Mouse (Mus musculus) thymus, postnatal 14 days (tissue): ENCODE measurements at regions not wholly inside any gene's neighbourhood (a gene's known extent, or its start where the extent isn't known, plus 50 kb on each side); places are given as distances from the start of the nearest gene placed in this dataset.

Experiments used
- DNase-seq: peaks from one replicate; pipeline ENCODE4 v3.0.0; 2021

DNA sequence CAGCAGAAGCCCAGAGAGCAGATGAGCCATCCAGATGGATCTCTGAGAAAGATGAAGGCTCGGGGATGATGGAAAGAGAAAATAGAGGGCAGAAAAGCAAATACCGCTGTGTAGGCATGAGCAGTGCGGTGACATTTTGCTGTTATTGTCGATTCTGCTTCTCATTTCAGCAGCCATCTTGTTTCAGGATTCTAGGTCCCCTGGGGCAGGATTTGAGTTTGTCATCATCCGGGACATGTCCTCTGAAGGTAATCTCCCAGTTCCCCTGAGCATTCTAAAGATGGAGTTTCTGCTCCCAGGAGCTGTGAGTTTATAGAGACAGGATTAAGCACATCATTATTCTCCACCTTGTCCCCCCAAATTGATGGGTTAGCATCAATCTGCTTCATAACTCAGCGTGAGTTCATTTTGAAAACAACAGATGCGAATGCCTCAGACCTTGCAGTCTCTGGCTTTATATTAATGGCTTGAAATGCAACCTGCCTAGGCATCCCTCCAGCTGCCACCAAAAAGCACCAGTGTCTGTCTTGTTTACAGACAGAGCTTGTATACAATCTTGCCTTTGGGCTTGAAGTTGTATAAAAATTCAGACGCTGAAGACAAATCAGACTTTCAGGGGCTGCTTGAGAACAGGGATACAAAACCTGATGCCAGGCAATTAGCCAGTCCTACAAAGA is 128.6 kb upstream of the Foxa2 start:
- no peak for DNase-seq

DNA sequence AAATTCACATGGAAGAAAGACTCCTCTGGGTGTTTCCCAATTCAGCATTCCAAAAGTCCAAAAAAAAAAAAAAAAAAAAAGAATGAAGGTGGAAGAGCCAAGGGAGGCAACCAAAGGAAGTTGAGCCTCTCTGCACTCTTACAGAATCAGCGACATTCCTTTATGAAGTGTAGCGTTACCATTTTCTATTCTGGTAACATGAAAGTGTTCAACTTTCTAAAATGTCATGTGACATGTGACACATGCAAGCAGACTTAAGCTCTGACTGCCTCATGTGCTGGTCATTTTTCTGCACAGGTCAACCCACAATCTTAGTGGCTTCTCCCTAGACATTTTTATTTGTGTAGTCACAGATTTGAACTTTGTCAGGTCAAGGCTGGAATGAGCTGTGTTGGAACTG is 133.5 kb upstream of the Foxa2 start:
- DNase-seq = no peak

DNA sequence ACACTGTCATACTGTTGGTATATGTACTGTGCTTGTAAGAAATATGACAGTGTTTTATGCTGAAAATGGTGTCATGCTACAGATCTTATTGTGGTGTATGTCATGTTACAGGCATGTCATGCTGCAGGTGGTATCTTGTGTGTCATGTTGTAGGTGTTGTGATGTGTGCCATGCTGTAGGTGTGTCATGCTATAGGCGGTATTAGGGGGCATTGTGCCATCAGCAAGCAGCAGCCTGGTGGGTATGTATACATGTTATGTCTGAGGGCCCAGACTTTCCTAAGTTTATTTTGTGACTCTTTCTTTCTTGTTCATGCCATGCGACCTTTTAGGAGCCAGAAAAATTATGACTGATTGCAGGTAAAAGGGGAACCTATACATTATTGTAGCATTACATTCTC is 134.7 kb upstream of the Foxa2 start:
- DNase-seq = no peak

DNA sequence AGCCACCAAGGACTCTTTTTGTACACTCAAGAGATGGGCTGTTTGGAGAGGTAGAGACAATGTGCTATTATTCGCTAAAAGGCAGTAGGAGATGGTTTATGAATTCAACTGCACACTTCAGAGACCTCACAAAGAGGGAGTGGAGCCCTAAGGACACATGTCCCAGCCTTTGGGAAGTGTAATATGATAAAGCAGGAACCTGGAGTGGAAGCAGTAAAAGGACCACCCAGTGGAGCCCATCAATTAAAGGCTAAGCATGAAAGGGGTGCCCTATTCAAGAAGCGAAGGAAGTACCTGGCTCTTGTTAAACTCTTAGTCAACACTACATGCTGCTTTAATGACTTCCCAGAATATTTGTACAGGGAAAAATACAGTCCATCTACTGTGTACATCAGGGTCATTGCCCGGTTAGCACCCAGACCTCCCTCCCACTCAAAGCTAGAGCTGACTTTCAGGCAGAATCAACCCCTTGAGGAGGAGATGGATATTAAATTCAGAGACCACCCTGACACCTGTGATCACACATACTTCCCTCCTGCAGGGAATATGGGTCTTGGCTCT is 135.8 kb upstream of the Foxa2 start:
- no peak for DNase-seq

DNA sequence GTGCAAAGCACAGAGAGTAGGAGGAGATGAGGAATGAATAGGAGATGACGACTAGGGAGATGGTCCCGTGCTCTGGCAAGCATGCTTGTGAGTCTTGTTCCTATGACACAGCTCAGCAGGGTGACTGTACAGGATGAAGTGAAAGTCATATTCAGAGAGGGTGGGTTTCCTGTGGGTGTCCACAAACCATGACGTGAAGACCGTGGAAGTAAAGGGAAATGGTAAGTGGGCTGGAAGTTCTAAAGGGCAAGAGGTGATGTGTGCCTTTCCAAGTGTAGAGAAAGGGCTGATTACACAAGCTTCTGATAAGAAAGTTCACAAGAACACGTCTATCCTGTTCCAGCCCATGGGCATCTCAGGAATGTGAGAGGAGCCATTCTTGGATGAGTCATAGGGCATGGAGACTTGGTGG is 138.0 kb upstream of the Foxa2 start:
- no peak for DNase-seq

DNA sequence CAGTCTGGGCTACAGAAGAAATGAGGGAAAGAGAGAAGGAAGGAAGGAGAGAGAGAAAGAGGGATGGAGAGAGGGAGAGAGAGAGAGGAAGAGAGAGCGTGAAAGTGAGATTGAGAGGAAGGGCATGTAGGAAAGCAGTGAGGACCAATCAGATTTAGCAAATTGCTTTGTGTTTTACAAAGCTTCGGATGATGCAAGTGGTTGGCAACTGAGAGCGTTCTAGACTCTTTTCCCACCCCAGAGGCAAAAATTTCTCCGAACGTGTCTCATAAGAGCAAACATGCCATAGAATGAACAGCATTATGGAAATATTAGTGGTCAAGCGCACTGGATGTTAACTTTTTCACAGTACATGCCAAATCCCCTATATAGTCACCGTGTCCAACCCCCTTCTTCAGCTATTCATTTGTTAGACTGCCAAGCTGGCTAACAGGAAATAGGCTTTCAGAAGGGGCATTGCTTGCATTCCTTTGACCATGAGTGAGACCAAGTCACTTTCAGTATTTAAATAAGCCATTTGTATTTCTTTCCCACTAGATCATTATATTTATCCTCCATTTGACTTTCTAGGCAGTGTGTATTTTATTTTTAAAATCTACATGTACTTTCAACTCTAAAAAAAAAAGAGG is 139.7 kb upstream of the Foxa2 start:
- DNase-seq = no peak

DNA sequence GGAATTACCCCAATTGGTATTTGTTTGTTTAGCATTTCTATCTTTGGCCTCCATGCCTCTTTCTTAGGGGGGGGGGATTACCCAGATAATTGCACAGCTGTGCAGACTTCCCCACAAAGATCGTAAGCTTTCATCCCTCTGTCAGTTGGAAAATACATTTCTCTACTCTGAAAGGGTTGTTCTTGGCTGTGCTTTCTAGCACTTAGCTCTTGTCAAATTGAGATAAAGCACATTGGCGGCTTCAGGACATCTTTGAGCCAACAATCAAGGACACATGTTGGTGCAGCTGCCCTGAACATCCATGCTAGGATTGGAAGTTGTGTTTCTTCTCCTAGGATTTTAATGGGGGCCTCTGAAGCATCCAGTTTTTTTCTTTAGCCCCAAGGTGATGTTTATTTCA is 142.1 kb upstream of the Foxa2 start:
- no peak for DNase-seq

DNA sequence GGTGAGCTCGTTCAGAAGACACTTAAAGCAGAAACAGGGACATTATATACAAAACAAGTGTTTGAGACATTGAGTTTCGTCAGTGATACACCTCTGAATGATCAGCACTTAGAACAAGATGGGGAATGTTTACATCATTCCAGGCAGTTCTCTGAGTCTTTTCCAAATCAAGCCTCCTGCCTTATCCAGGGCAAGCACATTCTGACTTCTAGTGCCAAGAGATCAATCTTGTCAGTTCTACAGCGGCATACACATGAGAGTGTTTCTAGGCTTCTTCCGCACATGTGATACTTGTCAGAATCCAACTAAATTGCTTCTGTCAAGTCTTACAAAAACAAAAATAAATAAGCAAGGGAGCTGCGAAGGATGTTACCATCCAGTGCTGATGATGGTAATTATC is 142.5 kb upstream of the Foxa2 start:
- DNase-seq = no peak

DNA sequence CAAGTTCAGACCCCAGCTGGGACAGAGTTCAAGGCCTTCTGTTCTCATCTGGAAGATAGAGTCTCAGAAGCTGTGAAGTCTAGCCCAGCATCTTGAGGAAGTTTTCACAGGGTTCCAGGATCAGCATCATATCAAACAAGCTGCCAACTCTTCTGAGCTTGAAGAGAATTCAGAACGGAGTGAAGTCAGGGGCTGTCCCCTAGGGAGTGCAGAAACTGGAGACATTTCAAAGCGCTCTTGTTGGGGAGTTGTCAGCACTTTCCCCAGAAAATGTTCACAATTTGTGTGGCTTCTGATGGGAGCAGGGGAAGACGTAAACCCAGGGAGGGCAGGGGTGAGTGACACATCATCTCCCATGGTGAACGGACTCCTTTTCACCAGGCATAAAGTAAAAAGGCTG is 146.2 kb upstream of the Foxa2 start:
- DNase-seq = no peak

DNA sequence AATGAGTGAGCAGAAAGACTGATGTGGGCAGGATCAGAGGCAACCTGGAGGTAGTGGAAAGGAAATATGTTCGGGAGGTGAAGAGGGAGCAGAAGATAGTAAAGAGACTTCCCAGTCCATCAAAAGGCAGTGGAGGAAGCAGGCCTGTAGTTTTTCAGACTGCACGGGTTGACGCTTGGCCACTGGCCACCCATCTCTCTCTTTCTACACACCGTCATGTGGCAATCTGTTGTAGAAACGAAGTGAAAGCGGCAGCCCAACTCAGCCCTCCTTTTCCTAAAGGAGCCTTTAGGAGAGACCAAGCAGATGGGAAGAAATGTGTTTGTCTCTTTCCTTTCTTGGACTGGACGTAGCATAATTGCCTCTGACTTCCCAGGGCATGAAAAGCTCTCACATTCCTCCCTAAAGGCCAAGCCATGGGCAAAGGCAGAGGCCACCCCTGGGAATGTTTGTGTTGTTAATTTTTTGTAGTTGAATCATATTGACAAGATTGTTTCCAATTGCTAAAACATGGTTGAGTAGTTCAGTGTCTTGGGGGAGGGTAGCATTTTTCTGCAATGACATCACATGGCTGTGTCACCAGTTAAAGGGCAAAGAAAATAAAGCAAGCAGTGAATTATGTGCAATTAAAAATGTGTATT is 150.7 kb upstream of the Foxa2 start:
- no peak for DNase-seq

DNA sequence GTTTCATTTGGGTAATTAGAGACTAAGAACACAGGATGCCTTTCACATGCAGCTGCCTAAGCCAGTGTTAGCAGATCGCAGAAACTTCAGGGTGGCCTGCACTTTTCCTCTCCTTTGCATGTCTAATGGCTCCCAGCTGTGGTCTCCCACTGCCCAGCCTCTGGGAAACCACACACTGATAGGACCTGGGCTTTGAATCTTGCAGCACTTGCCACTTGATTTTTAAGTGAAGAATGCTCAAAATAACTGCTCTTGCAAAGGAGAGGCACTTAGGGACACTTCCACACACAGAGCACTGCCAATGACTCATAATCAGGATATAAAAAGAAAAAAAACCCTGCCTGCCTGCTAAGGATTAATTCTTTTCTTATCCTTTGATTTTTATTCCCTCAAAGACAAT is 159.9 kb upstream of the Foxa2 start:
- DNase-seq = no peak

DNA sequence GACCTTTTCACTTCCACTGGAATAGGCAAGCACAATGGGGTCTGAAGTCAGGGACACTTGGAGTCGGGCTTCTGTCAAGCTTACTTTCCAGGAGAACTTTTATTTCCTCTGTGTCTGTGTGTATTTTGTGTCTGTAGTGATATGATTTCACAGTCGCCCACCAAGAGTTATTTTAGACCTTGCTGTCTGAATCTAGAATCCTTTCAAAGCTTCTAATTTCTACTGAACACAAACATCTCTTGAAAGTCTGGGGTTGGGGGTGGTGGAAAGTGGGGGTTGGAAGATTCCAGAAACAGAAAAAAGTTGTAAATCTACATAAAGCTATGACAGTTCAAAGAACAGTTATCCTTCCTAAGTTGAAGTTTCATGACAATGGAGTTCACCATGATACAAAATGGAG is 164.0 kb upstream of the Foxa2 start:
- no peak for DNase-seq

DNA sequence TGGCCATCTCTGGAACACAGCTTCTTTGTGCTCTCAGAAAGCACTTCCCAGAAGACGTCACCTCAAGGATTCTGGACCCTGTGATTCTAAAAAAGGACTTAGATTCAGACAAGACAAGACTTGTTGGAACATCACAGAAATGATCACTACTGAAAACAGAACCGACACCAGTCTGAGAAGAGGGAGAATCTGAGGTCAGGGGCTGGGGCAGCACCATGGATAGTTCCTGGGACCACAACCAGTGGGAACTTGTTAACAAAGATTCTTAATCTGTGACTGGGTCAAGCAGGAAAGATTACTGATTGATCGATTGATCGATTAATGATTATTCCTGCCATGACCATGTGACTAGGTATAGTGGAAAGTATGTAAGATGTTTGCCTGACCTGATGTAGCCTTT is 170.4 kb upstream of the Foxa2 start:
- DNase-seq = no peak

DNA sequence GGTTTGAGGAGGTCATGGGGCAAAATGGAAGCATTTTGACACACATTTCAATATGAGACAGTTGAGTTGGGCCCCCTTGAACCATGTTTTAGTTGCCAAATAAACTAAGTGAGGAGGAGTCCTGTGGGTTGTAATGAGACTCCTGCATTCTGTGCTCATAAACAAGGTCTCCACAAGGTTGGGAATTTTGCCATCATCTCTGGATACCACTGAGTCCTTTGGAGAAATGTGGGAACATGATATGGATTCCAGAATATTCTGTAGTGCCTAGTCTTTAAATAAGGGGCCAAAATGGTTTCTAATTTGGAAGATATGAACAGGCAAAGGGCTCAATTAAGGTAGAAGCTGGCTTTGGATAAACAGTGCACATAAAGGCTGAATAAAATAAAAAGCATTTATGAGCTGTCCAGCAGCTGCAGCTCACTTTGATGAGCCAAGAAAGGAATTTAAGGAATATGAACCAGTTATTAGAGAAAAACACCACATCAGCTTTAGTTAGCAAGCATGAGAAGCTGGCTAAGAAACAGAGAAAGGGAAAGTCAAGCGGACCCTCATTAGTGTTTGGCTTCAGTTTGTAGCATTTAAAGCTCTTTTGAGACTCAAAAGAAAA is 161.3 kb upstream of the Sstr4 start:
- DNase-seq = no peak

DNA sequence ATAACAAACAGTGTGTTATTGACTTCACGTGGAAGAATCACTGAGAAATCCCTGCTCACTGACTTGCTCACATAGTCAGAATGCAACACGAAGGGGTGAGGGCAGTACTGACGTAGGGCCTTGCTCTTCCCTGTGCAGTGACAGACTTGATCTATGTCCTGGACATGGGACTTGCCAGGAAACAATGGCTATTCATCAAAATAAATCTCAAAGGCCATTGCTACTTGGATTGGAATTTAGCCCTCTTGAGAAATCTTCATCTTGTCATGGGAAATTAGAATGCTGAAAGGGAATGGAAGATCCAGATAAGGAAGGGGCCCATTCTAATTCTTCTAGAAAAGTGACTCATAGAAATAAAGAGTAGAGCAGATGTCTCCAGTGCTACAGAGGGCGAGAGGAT is 158.0 kb upstream of the Sstr4 start:
- no peak for DNase-seq

DNA sequence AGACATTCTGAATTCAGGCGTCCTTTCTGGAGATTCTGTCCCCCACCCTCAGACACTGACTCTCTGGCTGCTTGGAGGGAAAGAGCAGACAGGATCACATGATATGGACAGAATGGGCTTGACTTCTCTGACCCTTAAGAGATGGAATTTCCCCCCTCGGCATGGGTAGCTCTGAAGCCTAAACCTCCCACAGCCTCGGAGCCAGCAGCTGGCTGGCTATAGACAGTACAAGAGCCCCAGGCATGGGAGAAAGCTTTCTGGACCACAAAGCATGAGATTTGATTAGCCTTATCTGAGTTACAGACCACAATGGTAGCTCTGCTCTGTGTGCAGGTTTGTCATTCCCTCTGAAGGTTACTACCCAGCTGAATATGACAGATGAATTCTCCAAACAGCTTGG is 156.1 kb upstream of the Sstr4 start:
- no peak for DNase-seq

DNA sequence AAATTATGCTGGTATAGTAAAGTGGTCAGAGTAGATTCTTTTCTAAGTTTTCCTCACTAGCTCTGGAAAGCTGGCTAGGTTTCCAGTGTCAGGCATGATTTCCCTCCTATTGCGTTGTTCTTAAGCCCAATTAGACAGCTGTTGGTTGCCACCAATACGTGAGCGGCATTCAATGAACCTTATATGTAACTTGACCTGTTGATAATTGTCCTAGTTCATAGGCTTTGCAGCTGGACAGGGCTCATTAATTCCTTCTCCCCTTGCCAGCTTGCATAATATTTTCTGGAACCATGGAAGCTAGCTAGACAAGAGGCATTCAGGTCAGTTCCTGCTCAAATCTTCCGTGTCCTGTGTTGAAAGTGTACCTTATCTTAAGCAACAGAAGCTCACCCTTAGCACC is 152.9 kb upstream of the Sstr4 start:
- DNase-seq = no peak

DNA sequence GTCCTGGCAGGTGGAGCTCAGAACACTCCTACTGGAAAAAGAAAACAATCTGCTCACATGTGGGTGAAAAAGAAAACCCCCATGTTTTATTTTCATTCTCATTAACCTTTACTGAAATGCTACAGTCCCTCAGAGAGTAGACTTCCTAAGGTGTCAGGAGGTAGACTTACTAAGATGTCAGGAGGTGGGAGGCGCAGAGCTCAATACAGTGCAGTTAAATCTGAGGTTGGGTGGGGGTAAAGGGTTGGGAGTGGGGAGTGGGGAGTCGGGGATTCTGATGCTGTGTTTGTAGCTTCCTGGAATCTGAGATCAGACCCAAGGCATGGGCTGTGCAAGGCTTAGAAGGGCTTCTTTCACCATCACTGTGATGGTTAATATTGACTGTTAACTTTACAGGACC is 149.6 kb upstream of the Sstr4 start:
- no peak for DNase-seq

DNA sequence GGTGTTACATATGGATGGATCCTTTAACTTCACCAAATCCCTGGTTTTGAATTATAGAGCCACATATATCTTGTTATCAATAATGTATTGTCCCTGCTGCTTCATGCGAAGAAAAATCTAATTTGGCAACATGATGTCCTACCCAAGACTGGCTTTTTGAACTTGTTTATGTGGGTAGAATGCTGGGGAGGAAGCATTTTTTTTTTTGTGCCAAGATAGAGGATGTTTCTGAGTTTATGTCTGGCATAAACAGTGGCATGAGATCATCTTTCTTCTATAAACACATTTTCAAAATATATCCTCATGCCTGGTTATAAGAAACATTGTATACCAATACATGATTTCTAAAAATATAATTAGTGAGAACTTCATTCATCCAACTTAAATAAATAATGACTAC is 144.2 kb upstream of the Sstr4 start:
- no peak for DNase-seq

DNA sequence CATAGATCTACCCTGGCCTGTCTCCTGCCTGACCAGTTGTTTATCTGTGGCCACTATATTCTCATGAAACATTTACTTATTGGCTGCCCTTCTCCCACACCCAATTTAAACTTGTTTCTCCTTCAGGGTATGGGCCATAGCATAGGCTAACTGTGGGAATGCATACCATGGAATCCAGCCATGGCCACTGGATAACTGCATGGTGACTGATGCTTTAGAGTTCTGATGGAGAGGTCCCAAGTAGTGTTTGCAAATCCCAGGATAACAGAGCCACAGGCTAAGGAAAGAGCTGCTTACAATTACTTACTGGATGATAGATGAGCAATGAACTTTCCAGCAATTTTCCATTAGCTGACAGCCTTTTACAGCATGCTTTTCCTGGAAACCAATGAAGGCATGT is 139.5 kb upstream of the Sstr4 start:
- no peak for DNase-seq

DNA sequence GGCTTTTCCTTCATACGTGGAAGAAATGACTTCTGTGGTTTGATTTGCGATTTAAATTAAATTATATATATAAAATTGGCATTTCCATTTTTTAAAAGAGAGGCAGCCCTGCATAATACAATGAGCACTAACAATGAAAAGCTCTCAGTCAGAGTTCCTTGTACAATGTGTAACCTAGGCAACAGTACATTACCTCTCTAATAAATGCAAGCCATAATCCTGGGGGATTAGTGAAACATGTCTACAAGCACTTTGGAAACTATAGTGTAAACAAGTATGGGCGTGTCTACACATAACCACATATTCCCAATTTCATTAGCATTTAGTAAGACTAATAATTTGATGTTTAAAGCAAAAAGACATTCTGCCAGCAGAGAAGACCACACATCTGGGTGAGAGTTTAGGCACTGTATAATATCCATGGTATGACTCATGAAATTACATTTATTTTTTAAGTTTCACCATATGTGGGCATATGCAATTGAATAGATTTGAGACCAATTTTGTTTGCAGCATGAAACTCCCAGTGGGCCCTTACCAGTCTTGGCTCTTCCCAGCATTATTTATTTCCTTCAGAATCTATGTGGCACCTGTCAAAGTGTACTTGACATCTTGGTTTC is 130.9 kb upstream of the Sstr4 start:
- DNase-seq = no peak

DNA sequence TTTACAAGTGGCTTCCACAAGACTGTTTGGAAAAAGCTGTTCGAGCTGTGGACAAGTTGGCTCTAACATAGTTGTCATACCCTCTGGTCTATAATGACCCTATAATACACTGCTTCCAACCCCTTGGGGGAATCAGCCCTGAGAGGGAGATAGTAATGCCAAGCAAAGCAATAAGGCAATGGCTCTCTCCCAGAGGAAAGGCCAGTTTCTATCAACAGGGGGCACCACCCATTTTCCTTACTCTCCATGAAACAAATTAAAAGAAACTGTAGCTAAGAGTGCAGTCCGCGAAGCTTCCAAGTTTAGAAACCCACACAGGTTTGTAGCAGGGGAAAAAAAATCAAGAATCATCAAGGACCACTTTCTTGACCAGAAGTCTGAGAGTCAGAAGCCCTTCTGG is 115.9 kb upstream of the Sstr4 start:
- no peak for DNase-seq

DNA sequence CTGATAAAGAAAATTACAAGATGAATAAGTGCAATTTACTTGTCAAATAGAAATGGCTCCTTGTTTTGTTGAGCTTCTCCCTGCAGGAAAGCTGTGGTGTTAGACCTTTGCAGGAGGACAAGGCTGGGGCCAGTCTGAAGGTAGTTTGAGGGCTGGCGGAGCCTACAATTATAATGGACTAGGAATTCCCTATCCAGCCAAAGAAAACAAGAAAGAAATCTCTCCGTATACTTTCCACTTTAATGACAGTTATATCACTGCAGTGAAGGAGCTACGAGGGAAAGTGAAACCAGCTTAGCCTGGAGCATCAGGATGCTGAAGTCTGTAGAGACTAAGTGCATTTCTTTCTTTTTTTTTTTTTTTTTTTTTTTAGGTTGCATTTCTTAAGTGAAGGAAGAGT is 104.8 kb upstream of the Sstr4 start:
- DNase-seq = no peak

DNA sequence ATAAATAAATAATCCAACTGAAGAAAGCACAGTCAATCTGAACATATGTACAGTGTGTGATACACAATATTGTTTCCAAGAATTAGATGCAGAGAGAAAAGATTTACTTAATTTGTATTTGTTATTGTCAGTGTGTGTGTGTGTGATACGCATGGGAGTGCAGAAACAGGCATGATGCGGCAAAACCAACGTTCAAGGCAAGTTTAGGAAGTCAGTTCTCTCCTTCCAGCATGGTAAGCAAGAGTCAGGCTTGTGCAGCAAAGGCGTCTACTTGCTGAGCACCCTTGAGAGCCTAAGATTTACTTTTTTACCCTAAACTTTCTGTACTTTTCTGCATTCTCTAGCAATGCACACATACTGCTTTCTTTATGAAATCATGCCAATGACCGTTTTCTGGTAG is 102.7 kb upstream of the Sstr4 start:
- DNase-seq = no peak
